Mouse (Mus musculus) E14TG2a.4 (cell line): ENCODE measurements at regions not wholly inside any gene's neighbourhood (a gene's known extent, or its start where the extent isn't known, plus 50 kb on each side); places are given as distances from the start of the nearest gene placed in this dataset.

ENCODE experiments used
- H3K27me3 ChIP-seq: 2 replicates; pipeline ENCODE4 v1.6.1; 2014; ENCODE audit warnings: low read length, control low read depth; ENCODE audit not compliant: insufficient read depth
- H3K36me3 ChIP-seq: 2 replicates; pipeline ENCODE4 v1.6.1; 2014; ENCODE audit warnings: low read length, control low read depth; ENCODE audit not compliant: insufficient read depth
- H3K4me1 ChIP-seq: replicated peaks from 2 replicates; pipeline ENCODE4 v1.6.1; 2014; ENCODE audit warnings: low read depth, low read length, control low read depth
- H3K4me3 ChIP-seq: replicated peaks from 2 replicates; pipeline ENCODE4 v1.5.1; 2014; ENCODE audit warnings: mild to moderate bottlenecking, low read length
- H3K9me3 ChIP-seq: 2 replicates; pipeline ENCODE4 v1.6.1; 2014; ENCODE audit warnings: low read length, control low read depth
- CTCF ChIP-seq: conservative IDR thresholded peaks from 2 replicates; pipeline ENCODE4 v1.5.1; 2014; ENCODE audit warnings: low read length
- NANOG ChIP-seq: IDR thresholded peaks from 2 replicates; pipeline ENCODE4 v1.6.1; 2014; ENCODE audit warnings: borderline replicate concordance, low read length, mixed read lengths
- POU5F1 ChIP-seq: IDR thresholded peaks from 2 replicates; pipeline ENCODE4 v1.6.1; 2014; ENCODE audit warnings: low read length, borderline replicate concordance

- H3K9me3 ChIP-seq = no peaks in the 10 kb centered on the region
- TF ChIP-seq POU5F1 = no peak
- no peak for TF ChIP-seq CTCF
- TF ChIP-seq NANOG = no peak
- H3K27me3 ChIP-seq = no peaks in the 10 kb centered on the region
- no peaks in the 10 kb centered on the region for H3K4me1 ChIP-seq
- H3K36me3 ChIP-seq = no peaks in the 10 kb centered on the region
- no peak overlapping the region for H3K4me3 ChIP-seq
These were observed 246.8 kb upstream of the Ubash3b start for GRCm38 (mm10) chr9:41408301-41408700.

DNA sequence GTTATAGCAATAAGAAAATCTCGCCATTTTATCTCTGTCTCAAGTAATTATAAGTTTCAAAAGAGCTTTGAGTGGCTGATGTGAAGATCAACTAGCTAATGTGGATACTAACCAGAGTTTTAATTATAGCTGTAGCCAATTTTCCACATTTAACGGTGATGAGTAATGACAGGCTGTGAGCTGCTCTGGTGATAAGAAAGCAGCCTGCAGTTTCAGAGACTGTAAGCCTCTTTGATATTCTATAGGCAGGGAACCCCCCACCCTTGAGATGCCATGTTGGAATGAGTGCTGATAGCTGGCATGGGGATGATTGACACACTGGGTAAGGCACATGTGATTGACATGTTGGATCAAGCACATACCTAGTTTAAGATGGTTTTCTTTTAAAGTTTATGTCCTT is 245.6 kb upstream of the Ubash3b start:
- no peaks in the 10 kb centered on the region for H3K4me1 ChIP-seq
- no peaks in the 10 kb centered on the region for H3K27me3 ChIP-seq
- H3K4me3 ChIP-seq = no peak overlapping the region
- no peaks in the 10 kb centered on the region for H3K36me3 ChIP-seq
- TF ChIP-seq NANOG (no peak), POU5F1 (no peak), CTCF (no peak)
- H3K9me3 ChIP-seq = no peaks in the 10 kb centered on the region

DNA sequence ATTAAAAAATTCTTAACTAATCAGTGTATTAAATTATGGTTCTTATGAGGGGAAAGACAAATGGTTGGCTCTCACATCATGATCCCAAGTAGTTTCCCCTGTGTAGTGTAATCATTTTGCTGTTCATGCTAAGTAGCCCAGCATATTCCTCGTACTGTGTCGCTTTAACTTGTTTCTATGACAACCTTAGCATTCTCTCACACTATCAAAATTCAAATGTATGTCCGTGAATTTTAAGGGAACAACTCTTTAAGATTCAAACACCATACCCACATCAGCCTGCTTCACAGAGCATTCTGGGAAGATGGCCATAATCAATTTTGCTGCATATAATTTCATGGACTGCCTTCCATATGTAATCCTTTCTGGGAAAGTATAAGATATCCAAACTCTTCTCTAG is 241.4 kb upstream of the Ubash3b start:
- H3K27me3 ChIP-seq = no peaks in the 10 kb centered on the region; the same call in 1 of the 2 replicates
- H3K4me1 ChIP-seq = no peaks in the 10 kb centered on the region
- H3K9me3 ChIP-seq = no peaks in the 10 kb centered on the region
- H3K4me3 ChIP-seq = no peak overlapping the region
- TF ChIP-seq NANOG = no peak
- TF ChIP-seq POU5F1 = no peak
- no peak for TF ChIP-seq CTCF
- no peaks in the 10 kb centered on the region for H3K36me3 ChIP-seq

- TF ChIP-seq POU5F1 (no peak), CTCF (no peak), NANOG (no peak)
- no peaks in the 10 kb centered on the region; the same call in 1 of the 2 replicates for H3K27me3 ChIP-seq
- no peak overlapping the region for H3K4me3 ChIP-seq
- no peaks in the 10 kb centered on the region for H3K4me1 ChIP-seq
- H3K9me3 ChIP-seq = no peaks in the 10 kb centered on the region
- no peaks in the 10 kb centered on the region for H3K36me3 ChIP-seq
These were observed 239.5 kb upstream of the Ubash3b start for GRCm38 (mm10) chr9:41400950-41401349.

DNA sequence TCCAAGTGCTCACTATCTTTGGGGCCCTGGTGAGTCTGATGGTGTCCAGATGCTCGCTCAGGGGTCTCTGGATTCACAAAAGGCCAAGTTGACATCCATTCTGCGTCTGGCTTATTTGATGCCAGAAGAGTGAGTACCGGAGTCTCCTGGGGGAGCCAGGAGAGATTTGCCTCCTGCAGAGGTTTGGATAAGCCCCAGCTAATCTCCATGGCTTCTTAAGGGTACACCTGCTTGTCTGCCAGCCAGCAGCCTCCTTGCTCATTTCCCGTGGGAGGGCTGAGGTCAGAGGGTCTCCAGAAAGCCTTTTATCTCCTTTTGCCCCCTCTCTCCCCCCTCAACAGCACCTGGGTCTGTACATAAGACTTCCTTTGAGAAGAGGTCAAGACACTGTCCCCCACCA is 234.0 kb upstream of the Ubash3b start:
- H3K4me3 ChIP-seq = no peak overlapping the region
- no peaks in the 10 kb centered on the region for H3K9me3 ChIP-seq
- TF ChIP-seq POU5F1 (no peak), CTCF (no peak), NANOG (no peak)
- no peaks in the 10 kb centered on the region; the same call in 1 of the 2 replicates for H3K27me3 ChIP-seq
- no peaks in the 10 kb centered on the region for H3K36me3 ChIP-seq
- no peaks in the 10 kb centered on the region for H3K4me1 ChIP-seq

GRCm38 (mm10) chr9:41391591-41392320 is 230.3 kb upstream of the Ubash3b start:
- Histone ChIP-seq H3K4me3 (no peak overlapping the region), H3K36me3 (no peaks in the 10 kb centered on the region)

DNA sequence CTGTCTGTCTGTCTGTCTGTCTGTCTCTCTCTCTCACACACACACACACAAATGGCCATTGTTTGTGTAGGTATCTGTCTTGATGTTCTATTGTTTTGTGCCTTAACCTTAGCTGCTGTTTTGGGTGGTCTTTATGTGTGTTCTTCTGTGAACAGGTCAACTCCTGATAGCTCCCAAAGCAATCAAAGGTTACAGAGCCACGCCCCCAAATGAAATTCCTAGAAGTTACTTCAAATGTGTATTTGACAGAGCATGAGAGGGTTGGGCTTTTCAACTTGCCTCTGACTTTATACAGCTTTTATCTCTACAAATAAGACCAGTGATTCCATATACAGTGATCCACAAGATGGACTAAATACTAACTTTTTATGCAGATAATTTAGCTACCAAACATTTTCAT is 217.8 kb upstream of the Ubash3b start:
- peaks cover 17% of the 10 kb centered on the region for H3K4me1 ChIP-seq
- no peak for TF ChIP-seq POU5F1
- TF ChIP-seq CTCF = no peak
- TF ChIP-seq NANOG = no peak
- peaks cover 12% of the 10 kb centered on the region for H3K27me3 ChIP-seq
- no peak overlapping the region for H3K4me3 ChIP-seq
- no peaks in the 10 kb centered on the region for H3K9me3 ChIP-seq
- no peaks in the 10 kb centered on the region for H3K36me3 ChIP-seq

More at GRCm38 (mm10) chr9:41391591-41392320, 230.3 kb upstream of the Ubash3b start:
- Histone ChIP-seq H3K27me3 (no peaks in the 10 kb centered on the region), H3K4me1 (no peaks in the 10 kb centered on the region), H3K9me3 (no peaks in the 10 kb centered on the region)
- TF ChIP-seq CTCF (no peak), POU5F1 (no peak), NANOG (no peak)

- TF ChIP-seq NANOG = no peak
- no peak for TF ChIP-seq CTCF
- TF ChIP-seq POU5F1 = no peak
- Histone ChIP-seq H3K4me1 (peaks cover 19% of the 10 kb centered on the region), H3K36me3 (no peaks in the 10 kb centered on the region), H3K9me3 (no peaks in the 10 kb centered on the region), H3K4me3 (no peak overlapping the region), H3K27me3 (peaks cover 12% of the 10 kb centered on the region)
These were observed 217.2 kb upstream of the Ubash3b start for GRCm38 (mm10) chr9:41378627-41379231.
